ENCODE assay signal across 8 mouse cellular contexts in the genomic region with DNA sequence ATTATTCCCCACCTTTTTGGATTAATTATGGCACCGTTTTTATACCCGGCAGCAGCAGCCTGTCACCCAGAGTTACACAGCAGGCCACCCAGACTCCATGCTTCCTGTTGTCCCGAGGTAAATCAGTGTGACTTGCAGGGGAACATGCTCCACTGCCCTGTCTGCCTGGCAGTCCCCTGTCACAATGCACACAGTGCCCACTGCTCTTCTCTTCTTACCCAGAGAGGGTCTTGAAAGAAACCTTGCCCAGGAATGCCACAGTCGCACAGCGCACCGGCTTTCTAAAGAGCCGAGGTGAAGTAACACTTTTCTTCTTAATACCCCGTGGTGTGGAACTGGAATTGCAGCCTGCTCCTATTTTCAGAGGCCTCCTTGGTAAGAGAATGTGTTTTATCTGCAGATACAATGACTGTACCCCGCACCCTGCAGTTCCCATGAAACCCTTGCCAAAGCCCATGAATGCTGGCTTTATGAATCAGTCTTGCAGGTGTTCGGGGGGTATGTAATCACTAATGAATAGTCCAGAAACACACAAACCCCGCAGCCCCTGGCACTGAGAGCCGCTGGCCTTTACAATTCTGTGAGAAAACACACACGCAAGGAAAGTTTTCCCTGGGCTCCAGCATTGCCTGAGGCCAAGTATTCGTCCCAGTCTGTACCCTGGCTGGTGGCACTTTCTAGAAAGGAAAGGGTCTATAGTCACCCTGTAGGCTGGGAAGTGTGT.
DNase-seq lines count a peak whose midpoint lies in the region; ATAC-seq and TF ChIP-seq lines count a peak whose summit lies in the region.

No protein-coding gene starts in this region.

- WGBS in heart, embryonic 10.5 days = 72% methylated on average over 14 of the region's 14 CpGs
- WGBS in forebrain, postnatal 0 days = 11% methylated on average over 14 of the region's 14 CpGs
- WGBS in midbrain, embryonic 13.5 days = 20% methylated on average over 14 of the region's 14 CpGs

- no peaks in the 10 kb centered on the region for H3K9me3 ChIP-seq in heart, embryonic 10.5 days
- H3K9me3 ChIP-seq in forebrain, postnatal 0 days (ENCODE audit: low read length) = no peaks in the 10 kb centered on the region
- H3K9me3 ChIP-seq in midbrain, embryonic 13.5 days = no peaks in the 10 kb centered on the region

- H3K4me2 ChIP-seq in forebrain, postnatal 0 days (ENCODE audit: low read depth) = no peak overlapping the region
- H3K4me2 ChIP-seq in midbrain, embryonic 13.5 days (replicated peaks) = no peak overlapping the region

- no peaks in the 10 kb centered on the region for H3K27me3 ChIP-seq in heart, embryonic 10.5 days (ENCODE audit: insufficient read depth, poor library complexity, severe bottlenecking)
- no peaks in the 10 kb centered on the region for H3K27me3 ChIP-seq in forebrain, postnatal 0 days (ENCODE audit: insufficient read depth, low read length)
- no peaks in the 10 kb centered on the region for H3K27me3 ChIP-seq in midbrain, embryonic 13.5 days

- peak overlapping the region; percentile 70 for H3K27ac ChIP-seq in heart, embryonic 10.5 days
- peak overlapping the region; percentile 69 for H3K27ac ChIP-seq in forebrain, postnatal 0 days (ENCODE audit: low read depth, low read length)
- peak overlapping the region; percentile 86 for H3K27ac ChIP-seq in midbrain, embryonic 13.5 days

- H3K36me3 ChIP-seq in heart, embryonic 10.5 days = no peaks in the 10 kb centered on the region
- H3K36me3 ChIP-seq in forebrain, postnatal 0 days (ENCODE audit: insufficient read depth) = no peaks in the 10 kb centered on the region
- no peaks in the 10 kb centered on the region for H3K36me3 ChIP-seq in midbrain, embryonic 13.5 days

- H3K9ac ChIP-seq in forebrain, postnatal 0 days = no peak overlapping the region
- H3K9ac ChIP-seq in midbrain, embryonic 13.5 days (replicated peaks) = 0 out of 2 replicates have a peak overlapping the region, but pooled peaks have one; percentile 2

- TF ChIP-seq CTCF in forebrain, postnatal 0 days (IDR thresholded peaks at IDR 0.05; ENCODE audit: low read depth) = no peak

- no peak for DNase-seq in heart, embryonic 10.5 days (ENCODE audit: low spot score)
- no peak for DNase-seq in heart, postnatal 4 days
- peak; percentile 80 for DNase-seq in brain, adult 2 months (ENCODE audit: low read depth, low spot score)
- peak; percentile 69 for DNase-seq in forebrain, postnatal 0 days
- no peak for DNase-seq in cerebellum, postnatal 25 days
- no peak for DNase-seq in B cell, adult 2 months

- no peak overlapping the region for H3K4me3 ChIP-seq in heart, embryonic 10.5 days
- no peak overlapping the region for H3K4me3 ChIP-seq in forebrain, postnatal 0 days (ENCODE audit: low read depth, low read length)
- no peak overlapping the region for H3K4me3 ChIP-seq in midbrain, embryonic 13.5 days (replicated peaks)

- peaks cover 12% of the 10 kb centered on the region; the same call in 1 of the 2 replicates for H3K4me1 ChIP-seq in heart, embryonic 10.5 days
- H3K4me1 ChIP-seq in forebrain, postnatal 0 days (ENCODE audit: insufficient read depth) = no peaks in the 10 kb centered on the region; the same call in 1 of the 2 replicates
- H3K4me1 ChIP-seq in midbrain, embryonic 13.5 days (replicated peaks) = peaks cover 38% of the 10 kb centered on the region

- peak; percentile 87 for ATAC-seq in forebrain, postnatal 0 days
- peak; percentile 82 for ATAC-seq in midbrain, embryonic 13.5 days
- ATAC-seq in CD4-positive, CD25-positive, alpha-beta regulatory T cell, adult 4 months = no peak

Comparison
In these comparisons a context has a peak if more than half of its experiments do, and no peak if none do; other contexts are left out.
1. DNase-seq: peak in brain, adult 2 months (single experiment) and forebrain, postnatal 0 days (single experiment); none in heart, embryonic 10.5 days (single experiment), heart, postnatal 4 days (single experiment), cerebellum, postnatal 25 days (0 of 2) and B cell, adult 2 months (0 of 2).
2. Peak in every context shown above with its lines, with median percentiles within 50 percentile points of each other: H3K27ac ChIP-seq.